Mouse (Mus musculus) MEL (cell line): ENCODE data around the gene Cadps. TPM values are rescaled to one million over a fixed set of nuclear protein-coding genes. Genes with fewer than 3 reads are reported as not detected.

Source experiments
- DNase-seq: peaks from one replicate; pipeline ENCODE4 v3.0.0; 2011; ENCODE audit warnings: low read depth, low spot score
- H3K27ac ChIP-seq: 2 replicates; pipeline ENCODE4 v1.5.1; 2012; ENCODE audit warnings: low read depth, mild to moderate bottlenecking, control low read depth, low read length, moderate library complexity; ENCODE audit not compliant: control insufficient read depth
- H3K27me3 ChIP-seq, 2 experiments: fragments of 150-350 bp in 1 of 2; sonication (generic) in 1 of 2; 2 replicates each; pipeline ENCODE4 v1.6.1; 2012; ENCODE audit warnings: low read length in 2 of 2, mild to moderate bottlenecking in 2 of 2, improper control_type of control experiment in 1 of 2, moderate library complexity in 1 of 2; ENCODE audit not compliant: insufficient read depth in 2 of 2, control insufficient read depth in 1 of 2
- H3K36me3 ChIP-seq, 2 experiments: 2 replicates each; pipeline ENCODE4 v1.6.1; 2012 to 2014; ENCODE audit warnings: low read length in 2 of 2, improper control_type of control experiment in 1 of 2, inconsistent platforms in 1 of 2, mild to moderate bottlenecking in 1 of 2; ENCODE audit not compliant: insufficient read depth in 2 of 2, control insufficient read depth in 1 of 2
- H3K4me1 ChIP-seq, 2 experiments: fragments of 150-350 bp in 1 of 2; sonication (generic) in 1 of 2; 2 replicates each; pipeline ENCODE4 v1.6.1; 2012; ENCODE audit warnings: low read length in 2 of 2, improper control_type of control experiment in 1 of 2, mild to moderate bottlenecking in 1 of 2; ENCODE audit not compliant: insufficient read depth in 2 of 2, control insufficient read depth in 1 of 2
- H3K4me3 ChIP-seq, 2 experiments: fragments of 150-350 bp in 1 of 2; sonication (generic) in 1 of 2; 2 replicates each; pipeline ENCODE4 v1.5.1; 2012; ENCODE audit warnings: low read depth in 2 of 2, low read length in 2 of 2, mild to moderate bottlenecking in 2 of 2, moderate library complexity in 2 of 2, control low read depth in 1 of 2, improper control_type of control experiment in 1 of 2; ENCODE audit not compliant: control insufficient read depth in 1 of 2, insufficient read depth in 1 of 2
- H3K79me2 ChIP-seq: 2 replicates; pipeline ENCODE4 v1.6.1; 2012; ENCODE audit warnings: mild to moderate bottlenecking, low read length, moderate library complexity; ENCODE audit not compliant: control insufficient read depth, poor library complexity, insufficient read depth
- H3K9ac ChIP-seq: 2 replicates; pipeline ENCODE4 v1.6.1; 2012; ENCODE audit warnings: low read depth, mild to moderate bottlenecking, control low read depth, low read length, moderate library complexity; ENCODE audit not compliant: control insufficient read depth, poor library complexity, severe bottlenecking
- H3K9me3 ChIP-seq: fragments of 150-350 bp; sonication (generic); replicated peaks from 2 replicates; pipeline ENCODE4 v1.6.1; 2012; ENCODE audit warnings: mild to moderate bottlenecking, low read length, improper control_type of control experiment, moderate library complexity; ENCODE audit not compliant: insufficient read depth
- BHLHE40 ChIP-seq: IDR thresholded peaks from 2 replicates; pipeline ENCODE4 v1.6.1; 2012; ENCODE audit warnings: low read depth, mild to moderate bottlenecking, inconsistent platforms, low read length, improper control_type of control experiment, borderline replicate concordance
- CHD1 ChIP-seq: IDR thresholded peaks from 2 replicates; pipeline ENCODE4 v1.6.1; 2012; ENCODE audit warnings: low read depth, mild to moderate bottlenecking, inconsistent platforms, low read length, improper control_type of control experiment
- CHD2 ChIP-seq: IDR thresholded peaks from 2 replicates; pipeline ENCODE4 v1.6.1; 2011; ENCODE audit warnings: low read length, improper control_type of control experiment
- CTCF ChIP-seq, 3 experiments: IDR thresholded peaks in 2 of 3; conservative IDR thresholded peaks in 1 of 3; 2 replicates each; pipeline ENCODE4 v1.5.1; 2011 to 2012; ENCODE audit warnings: low read length in 3 of 3, low read depth in 2 of 3, mild to moderate bottlenecking in 2 of 3, improper control_type of control experiment in 1 of 3, inconsistent platforms in 1 of 3, mixed read lengths in 1 of 3, moderate library complexity in 1 of 3; ENCODE audit not compliant: control insufficient read depth in 1 of 3, insufficient read depth in 1 of 3, poor library complexity in 1 of 3, severe bottlenecking in 1 of 3
- E2F4 ChIP-seq: IDR thresholded peaks from 2 replicates; pipeline ENCODE4 v1.6.1; 2011; ENCODE audit warnings: low read depth, low read length, improper control_type of control experiment, borderline replicate concordance
- ELF1 ChIP-seq: IDR thresholded peaks from 2 replicates; pipeline ENCODE4 v1.6.1; 2014; ENCODE audit warnings: low read depth, mild to moderate bottlenecking, inconsistent platforms, low read length, improper control_type of control experiment, moderate library complexity
- EP300 ChIP-seq, 2 experiments: IDR thresholded peaks; 2 replicates each; pipeline ENCODE4 v1.6.1; 2011; ENCODE audit warnings: improper control_type of control experiment in 2 of 2, low read length in 2 of 2, low read depth in 1 of 2, mild to moderate bottlenecking in 1 of 2
- GABPA ChIP-seq: IDR thresholded peaks from 2 replicates; pipeline ENCODE4 v1.6.1; 2012; ENCODE audit warnings: low read depth, mild to moderate bottlenecking, inconsistent platforms, low read length, improper control_type of control experiment, moderate library complexity
- GATA1 ChIP-seq: IDR thresholded peaks from 2 replicates; pipeline ENCODE4 v1.6.1; 2011; ENCODE audit warnings: low read depth, low read length, improper control_type of control experiment
- HCFC1 ChIP-seq: IDR thresholded peaks from 2 replicates; pipeline ENCODE4 v1.6.1; 2012; ENCODE audit warnings: low read depth, mild to moderate bottlenecking, inconsistent platforms, low read length, improper control_type of control experiment, moderate library complexity
- KAT2A ChIP-seq: conservative IDR thresholded peaks from 2 replicates; pipeline ENCODE4 v1.6.1; 2012; ENCODE audit warnings: low read depth, low read length, improper control_type of control experiment, inconsistent platforms
- MAX ChIP-seq: IDR thresholded peaks from 2 replicates; pipeline ENCODE4 v1.6.1; 2011; ENCODE audit warnings: low read length, improper control_type of control experiment
- MAZ ChIP-seq: IDR thresholded peaks from 2 replicates; pipeline ENCODE4 v1.6.1; 2012; ENCODE audit warnings: low read depth, mild to moderate bottlenecking, inconsistent platforms, low read length, improper control_type of control experiment
- MXI1 ChIP-seq: IDR thresholded peaks from 2 replicates; pipeline ENCODE4 v1.6.1; 2011; ENCODE audit warnings: mild to moderate bottlenecking, low read depth, low read length, improper control_type of control experiment
- MYB ChIP-seq: IDR thresholded peaks from 2 replicates; pipeline ENCODE4 v1.6.1; 2011; ENCODE audit warnings: mild to moderate bottlenecking, low read depth, low read length, improper control_type of control experiment
- MYC ChIP-seq: IDR thresholded peaks from 2 replicates; pipeline ENCODE4 v1.6.1; 2011; ENCODE audit warnings: low read depth, mild to moderate bottlenecking, low read length, improper control_type of control experiment, moderate library complexity
- NELFE ChIP-seq: IDR thresholded peaks from 2 replicates; pipeline ENCODE4 v1.6.1; 2011; ENCODE audit warnings: low read depth, low read length, improper control_type of control experiment
- POLR2A ChIP-seq, 2 experiments: IDR thresholded peaks; 2 replicates each; pipeline ENCODE4 v1.6.1; 2011 to 2012; ENCODE audit warnings: low read length in 2 of 2, mild to moderate bottlenecking in 2 of 2, control low read depth in 1 of 2, improper control_type of control experiment in 1 of 2, low read depth in 1 of 2, moderate library complexity in 1 of 2; ENCODE audit not compliant: control insufficient read depth in 1 of 2, insufficient read depth in 1 of 2, poor library complexity in 1 of 2
- POLR2AphosphoS2 ChIP-seq: IDR thresholded peaks from 2 replicates; pipeline ENCODE4 v1.6.1; 2011; ENCODE audit warnings: low read length, improper control_type of control experiment
- POLR2AphosphoS5 ChIP-seq: IDR thresholded peaks from 2 replicates; pipeline ENCODE4 v1.6.1; 2012; ENCODE audit warnings: low read depth, borderline replicate concordance, mild to moderate bottlenecking, inconsistent platforms, low read length, moderate library complexity, mixed read lengths
- RCOR1 ChIP-seq: IDR thresholded peaks from 2 replicates; pipeline ENCODE4 v1.6.1; 2012; ENCODE audit warnings: low read depth, mild to moderate bottlenecking, inconsistent platforms, low read length, improper control_type of control experiment
- SMC3 ChIP-seq: IDR thresholded peaks from 2 replicates; pipeline ENCODE4 v1.6.1; 2011; ENCODE audit warnings: low read depth, low read length, improper control_type of control experiment
- TAL1 ChIP-seq: IDR thresholded peaks from 2 replicates; pipeline ENCODE4 v1.6.1; 2012; ENCODE audit warnings: mild to moderate bottlenecking, inconsistent platforms, low read length, moderate library complexity, mixed read lengths
- TCF12 ChIP-seq: IDR thresholded peaks from 2 replicates; pipeline ENCODE4 v1.6.1; 2014; ENCODE audit warnings: low read depth, mild to moderate bottlenecking, inconsistent platforms, low read length, improper control_type of control experiment, moderate library complexity
- USF1 ChIP-seq: IDR thresholded peaks from 2 replicates; pipeline ENCODE4 v1.6.1; 2014; ENCODE audit warnings: low read depth, mild to moderate bottlenecking, inconsistent platforms, low read length, improper control_type of control experiment, moderate library complexity
- USF2 ChIP-seq, 2 experiments: IDR thresholded peaks; 2 replicates each; pipeline ENCODE4 v1.6.1; 2011 to 2012; ENCODE audit warnings: improper control_type of control experiment in 2 of 2, low read length in 2 of 2, borderline replicate concordance in 1 of 2, inconsistent platforms in 1 of 2, low read depth in 1 of 2, mild to moderate bottlenecking in 1 of 2; ENCODE audit not compliant: insufficient read depth in 1 of 2
- ZC3H11A ChIP-seq: IDR thresholded peaks from 2 replicates; pipeline ENCODE4 v1.6.1; 2012; ENCODE audit warnings: low read depth, mild to moderate bottlenecking, inconsistent platforms, low read length, improper control_type of control experiment
- polyA plus RNA-seq, 2 experiments: library from polyadenylated mRNA; stranded (reverse) in 1 of 2; unstranded in 1 of 2; fragments of >175 nt in 1 of 2; fragments of >200 nt in 1 of 2; gene quantifications; 2 replicates each; pipeline versions ENCODE4 v1.2.1 to v1.2.4; 2012; ENCODE audit warnings: low replicate concordance in 2 of 2, low read depth in 1 of 2; ENCODE audit not compliant: insufficient read length in 2 of 2, insufficient read depth in 1 of 2, missing spikeins in 1 of 2
- total RNA-seq: library from RNA; depleted of rRNA; stranded (reverse); fragments of 300-350 nt; gene quantifications from 2 replicates; pipeline ENCODE4 v1.2.3, GENCODE M21; 2012

The Cadps gene
- total and polyA plus RNA-seq, 3 experiments = not detected

DNA sequence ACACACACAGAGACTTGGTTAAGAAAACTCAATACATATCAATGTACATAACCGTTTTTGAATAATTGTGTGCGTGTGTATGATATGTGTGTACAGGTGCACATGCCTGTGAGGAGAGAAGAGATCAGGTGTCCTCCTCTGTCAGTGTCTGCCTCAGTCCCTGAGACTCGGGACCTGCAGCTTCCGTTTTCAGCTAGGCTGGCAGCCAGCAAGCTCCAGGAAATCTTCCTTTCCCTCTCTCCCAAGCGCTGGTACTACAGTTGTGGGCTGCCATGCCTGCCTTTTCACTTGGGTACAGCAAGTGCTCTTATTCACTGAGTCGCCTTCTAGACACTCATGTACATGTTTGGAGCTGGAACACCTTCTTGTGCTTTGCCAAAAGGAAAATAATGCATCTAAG is 435.7 kb downstream of the Cadps start:
- Histone ChIP-seq H3K79me2 (no peaks in the 10 kb centered on the region), H3K9me3 (no peaks in the 10 kb centered on the region), H3K27ac (no peak overlapping the region), H3K9ac (no peak overlapping the region), H3K36me3 (no peaks in the 10 kb centered on the region), H3K4me1 (no peaks in the 10 kb centered on the region), H3K27me3 (no peaks in the 10 kb centered on the region), H3K4me3 (no peak overlapping the region)
- no peak for DNase-seq
- TF ChIP-seq EP300 (IDR thresholded peaks at IDR 0.05; ENCODE audit: low read depth in 1 of 2, low read length in 2 of 2) (no peak), POLR2AphosphoS2 (no peak), TAL1 (no peak), RCOR1 (no peak), BHLHE40 (no peak)

DNA sequence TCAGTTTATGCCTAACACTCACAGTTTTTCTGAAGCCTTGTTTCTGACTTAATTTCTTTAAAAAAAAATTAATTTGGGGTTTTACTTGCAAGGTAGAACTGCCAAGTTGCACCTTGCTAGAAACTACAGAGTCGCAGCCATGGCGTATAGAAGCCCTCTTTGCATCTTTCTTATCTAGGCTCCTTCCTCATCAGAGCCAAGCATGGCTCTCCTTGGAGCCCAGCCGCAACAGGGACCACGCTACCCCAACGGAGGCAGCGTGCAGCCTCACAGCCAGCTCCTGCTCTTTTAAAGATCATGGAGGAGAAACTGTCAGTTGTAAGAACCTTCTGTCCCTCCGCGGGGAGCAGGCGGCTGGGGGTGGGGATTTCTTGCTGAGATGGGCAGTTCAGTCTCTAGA is 445.0 kb downstream of the Cadps start:
- H3K36me3 ChIP-seq = no peaks in the 10 kb centered on the region

DNA sequence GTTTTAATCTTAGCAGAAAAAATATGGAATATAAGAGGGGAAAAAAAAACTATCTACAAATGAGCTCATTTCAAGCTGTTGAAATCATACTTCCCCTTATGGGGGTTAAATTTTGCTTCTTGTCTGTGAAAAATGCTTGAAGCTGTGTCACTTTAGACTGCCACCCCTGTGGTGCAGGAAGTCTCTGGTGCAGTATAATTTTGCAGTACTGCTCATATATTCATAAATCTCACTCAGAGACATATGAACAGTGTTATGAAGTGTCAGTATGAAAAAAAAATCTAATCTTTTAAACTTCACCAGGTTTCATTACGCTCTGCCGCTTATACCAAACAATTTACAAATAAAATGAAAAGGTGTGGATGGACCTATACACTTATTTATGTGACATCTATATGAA is 445.6 kb downstream of the Cadps start:
- Histone ChIP-seq H3K79me2 (no peaks in the 10 kb centered on the region), H3K4me1 (no peaks in the 10 kb centered on the region), H3K36me3 (no peaks in the 10 kb centered on the region), H3K9ac (no peak overlapping the region), H3K27ac (no peak overlapping the region), H3K27me3 (no peaks in the 10 kb centered on the region), H3K4me3 (no peak overlapping the region), H3K9me3 (no peaks in the 10 kb centered on the region)
- no peak for DNase-seq
- TF ChIP-seq ZC3H11A (no peak), MAZ (no peak), USF1 (no peak), GATA1 (no peak), CTCF (IDR thresholded peaks at IDR 0.05 in 2 of 3, conservative IDR thresholded peaks at IDR 0.05 in 1 of 3; ENCODE audit: control insufficient read depth in 1 of 3, insufficient read depth in 1 of 3, low read depth in 2 of 3, low read length in 3 of 3, poor library complexity in 1 of 3, severe bottlenecking in 1 of 3) (no peak), ELF1 (no peak), TCF12 (no peak), MAX (no peak), CHD2 (no peak), SMC3 (no peak), EP300 (IDR thresholded peaks at IDR 0.05; ENCODE audit: low read depth in 1 of 2, low read length in 2 of 2) (no peak), MYC (no peak), USF2 (IDR thresholded peaks at IDR 0.05; ENCODE audit: borderline replicate concordance in 1 of 2, insufficient read depth in 1 of 2, low read depth in 1 of 2, low read length in 2 of 2) (no peak), NELFE (no peak), HCFC1 (no peak), POLR2AphosphoS2 (no peak), POLR2A (IDR thresholded peaks at IDR 0.05; ENCODE audit: control insufficient read depth in 1 of 2, insufficient read depth in 1 of 2, low read depth in 1 of 2, low read length in 2 of 2, poor library complexity in 1 of 2) (no peak), E2F4 (no peak), POLR2AphosphoS5 (no peak)

More for the DNA sequence above, 445.0 kb downstream of the Cadps start:
- no peaks in the 10 kb centered on the region for H3K27me3 ChIP-seq
- no peak overlapping the region for H3K9ac ChIP-seq
- H3K9me3 ChIP-seq = no peaks in the 10 kb centered on the region
- H3K79me2 ChIP-seq = no peaks in the 10 kb centered on the region
- no peak for DNase-seq
- TF ChIP-seq MYB (no peak), GABPA (no peak), KAT2A (no peak), CHD1 (no peak), MXI1 (no peak), POLR2AphosphoS2 (no peak)
- no peaks in the 10 kb centered on the region for H3K4me1 ChIP-seq
- H3K4me3 ChIP-seq = no peak overlapping the region
- no peak overlapping the region for H3K27ac ChIP-seq
